Mouse (Mus musculus): ENCODE results near the gene Myh10. TPM values are rescaled to one million over a fixed set of nuclear protein-coding genes. Genes with fewer than 3 reads are reported as not detected.

Myh10 gene
- polyA plus RNA-seq, 1 experiment from 2014 or later, result 94.9 TPM

GRCm38 (mm10) chr11:68665331-68665730 is 26.0 kb upstream of the Myh10 start:
- H3K36me3 ChIP-seq (ENCODE audit: control insufficient read depth, insufficient read depth, low read length), result no peaks in the 10 kb centered on the region
- no peak overlapping the region for H3K9ac ChIP-seq (ENCODE audit: low read depth, low read length)
- 81% methylated on average over 2 of the region's 2 CpGs for WGBS
- H3K4me3 ChIP-seq (ENCODE audit: low read depth, low read length), result no peak overlapping the region
- H3K27ac ChIP-seq (ENCODE audit: low read length), result no peak overlapping the region
- H3K9me3 ChIP-seq (replicated peaks; ENCODE audit: control insufficient read depth, low read length, poor library complexity, severe bottlenecking), result peaks cover 7% of the 10 kb centered on the region
- H3K4me2 ChIP-seq (ENCODE audit: low read length), result no peak overlapping the region
- H3K4me1 ChIP-seq (ENCODE audit: control insufficient read depth, insufficient read depth, low read length), result no peaks in the 10 kb centered on the region
- ATAC-seq, result no peak
- no peaks in the 10 kb centered on the region for H3K27me3 ChIP-seq (ENCODE audit: control insufficient read depth, insufficient read depth, low read depth, low read length)

- 64% methylated on average over 2 of the region's 2 CpGs for WGBS
- H3K4me1 ChIP-seq (ENCODE audit: control insufficient read depth, insufficient read depth, low read length), result no peaks in the 10 kb centered on the region
- H3K4me2 ChIP-seq (ENCODE audit: low read length), result no peak overlapping the region
- H3K4me3 ChIP-seq (ENCODE audit: low read depth, low read length), result no peak overlapping the region
- no peaks in the 10 kb centered on the region for H3K36me3 ChIP-seq (ENCODE audit: control insufficient read depth, insufficient read depth, low read length)
- H3K9ac ChIP-seq (ENCODE audit: low read depth, low read length), result no peak overlapping the region
- peaks cover 7% of the 10 kb centered on the region for H3K9me3 ChIP-seq (replicated peaks; ENCODE audit: control insufficient read depth, low read length, poor library complexity, severe bottlenecking)
- no peaks in the 10 kb centered on the region for H3K27me3 ChIP-seq (ENCODE audit: control insufficient read depth, insufficient read depth, low read depth, low read length)
- no peak for ATAC-seq
- H3K27ac ChIP-seq (ENCODE audit: low read length), result no peak overlapping the region
These were observed 25.1 kb upstream of the Myh10 start for GRCm38 (mm10) chr11:68666210-68666609.

GRCm38 (mm10) chr11:68672270-68672970 is 18.9 kb upstream of the Myh10 start:
- no peaks in the 10 kb centered on the region for H3K4me1 ChIP-seq (ENCODE audit: control insufficient read depth, insufficient read depth, low read length)
- no peak for ATAC-seq
- no peak overlapping the region for H3K9ac ChIP-seq (ENCODE audit: low read depth, low read length)
- no peaks in the 10 kb centered on the region for H3K27me3 ChIP-seq (ENCODE audit: control insufficient read depth, insufficient read depth, low read depth, low read length)
- no peaks in the 10 kb centered on the region for H3K36me3 ChIP-seq (ENCODE audit: control insufficient read depth, insufficient read depth, low read length)
- no peak overlapping the region for H3K27ac ChIP-seq (ENCODE audit: low read length)
- WGBS, result 77% methylated on average over 5 of the region's 5 CpGs
- no peak overlapping the region for H3K4me2 ChIP-seq (ENCODE audit: low read length)
- H3K4me3 ChIP-seq (ENCODE audit: low read depth, low read length), result no peak overlapping the region
- H3K9me3 ChIP-seq (replicated peaks; ENCODE audit: control insufficient read depth, low read length, poor library complexity, severe bottlenecking), result peaks cover 2% of the 10 kb centered on the region

- ATAC-seq, result no peak
- Histone ChIP-seq H3K36me3 (ENCODE audit: control insufficient read depth, insufficient read depth, low read length) (no peaks in the 10 kb centered on the region), H3K27me3 (ENCODE audit: control insufficient read depth, insufficient read depth, low read depth, low read length) (no peaks in the 10 kb centered on the region), H3K4me3 (ENCODE audit: low read depth, low read length) (no peak overlapping the region), H3K4me2 (ENCODE audit: low read length) (no peak overlapping the region), H3K9me3 (replicated peaks; ENCODE audit: control insufficient read depth, low read length, poor library complexity, severe bottlenecking) (no peaks in the 10 kb centered on the region), H3K4me1 (ENCODE audit: control insufficient read depth, insufficient read depth, low read length) (no peaks in the 10 kb centered on the region), H3K9ac (ENCODE audit: low read depth, low read length) (no peak overlapping the region), H3K27ac (ENCODE audit: low read length) (no peak overlapping the region)
- 91% methylated on average over 3 of the region's 3 CpGs for WGBS
These were observed 17.3 kb upstream of the Myh10 start for GRCm38 (mm10) chr11:68674071-68674470.

- H3K4me3 ChIP-seq (ENCODE audit: low read depth, low read length), result no peak overlapping the region
- no peak for ATAC-seq
- no peaks in the 10 kb centered on the region for H3K4me1 ChIP-seq (ENCODE audit: control insufficient read depth, insufficient read depth, low read length)
- H3K27me3 ChIP-seq (ENCODE audit: control insufficient read depth, insufficient read depth, low read depth, low read length), result no peaks in the 10 kb centered on the region
- WGBS, result 89% methylated on average over 3 of the region's 3 CpGs
- no peaks in the 10 kb centered on the region for H3K36me3 ChIP-seq (ENCODE audit: control insufficient read depth, insufficient read depth, low read length)
- H3K9me3 ChIP-seq (replicated peaks; ENCODE audit: control insufficient read depth, low read length, poor library complexity, severe bottlenecking), result no peaks in the 10 kb centered on the region
- no peak overlapping the region for H3K9ac ChIP-seq (ENCODE audit: low read depth, low read length)
- H3K4me2 ChIP-seq (ENCODE audit: low read length), result no peak overlapping the region
- H3K27ac ChIP-seq (ENCODE audit: low read length), result no peak overlapping the region
These were observed 16.7 kb upstream of the Myh10 start for GRCm38 (mm10) chr11:68674643-68675042.

GRCm38 (mm10) chr11:68675274-68675673 is 16.1 kb upstream of the Myh10 start:
- no peaks in the 10 kb centered on the region for H3K27me3 ChIP-seq (ENCODE audit: control insufficient read depth, insufficient read depth, low read depth, low read length)
- no peaks in the 10 kb centered on the region for H3K36me3 ChIP-seq (ENCODE audit: control insufficient read depth, insufficient read depth, low read length)
- WGBS, result 80% methylated on average over 3 of the region's 3 CpGs
- no peaks in the 10 kb centered on the region for H3K9me3 ChIP-seq (replicated peaks; ENCODE audit: control insufficient read depth, low read length, poor library complexity, severe bottlenecking)
- ATAC-seq, result no peak
- no peak overlapping the region for H3K4me2 ChIP-seq (ENCODE audit: low read length)
- no peak overlapping the region for H3K9ac ChIP-seq (ENCODE audit: low read depth, low read length)
- no peak overlapping the region for H3K4me3 ChIP-seq (ENCODE audit: low read depth, low read length)
- H3K27ac ChIP-seq (ENCODE audit: low read length), result no peak overlapping the region
- H3K4me1 ChIP-seq (ENCODE audit: control insufficient read depth, insufficient read depth, low read length), result no peaks in the 10 kb centered on the region

GRCm38 (mm10) chr11:68681254-68681839 is 10.0 kb upstream of the Myh10 start:
- no peaks in the 10 kb centered on the region for H3K27me3 ChIP-seq (ENCODE audit: control insufficient read depth, insufficient read depth, low read depth, low read length)
- H3K27ac ChIP-seq (ENCODE audit: low read length), result no peak overlapping the region
- H3K9me3 ChIP-seq (replicated peaks; ENCODE audit: control insufficient read depth, low read length, poor library complexity, severe bottlenecking), result no peaks in the 10 kb centered on the region
- no peak overlapping the region for H3K9ac ChIP-seq (ENCODE audit: low read depth, low read length)
- ATAC-seq, result no peak
- no peak overlapping the region for H3K4me2 ChIP-seq (ENCODE audit: low read length)
- H3K4me1 ChIP-seq (ENCODE audit: control insufficient read depth, insufficient read depth, low read length), result no peaks in the 10 kb centered on the region
- no peaks in the 10 kb centered on the region for H3K36me3 ChIP-seq (ENCODE audit: control insufficient read depth, insufficient read depth, low read length)
- 68% methylated on average over 3 of the region's 3 CpGs for WGBS
- H3K4me3 ChIP-seq (ENCODE audit: low read depth, low read length), result no peak overlapping the region

- Histone ChIP-seq H3K4me3 (ENCODE audit: low read depth, low read length) (no peak overlapping the region), H3K27ac (ENCODE audit: low read length) (no peak overlapping the region), H3K27me3 (ENCODE audit: control insufficient read depth, insufficient read depth, low read depth, low read length) (no peaks in the 10 kb centered on the region), H3K9me3 (replicated peaks; ENCODE audit: control insufficient read depth, low read length, poor library complexity, severe bottlenecking) (no peaks in the 10 kb centered on the region), H3K36me3 (ENCODE audit: control insufficient read depth, insufficient read depth, low read length) (no peaks in the 10 kb centered on the region), H3K9ac (ENCODE audit: low read depth, low read length) (no peak overlapping the region), H3K4me1 (ENCODE audit: control insufficient read depth, insufficient read depth, low read length) (no peaks in the 10 kb centered on the region), H3K4me2 (ENCODE audit: low read length) (no peak overlapping the region)
- no peak for ATAC-seq
- WGBS, result 86% methylated on average over 8 of the region's 8 CpGs
These were observed 9.1 kb upstream of the Myh10 start for GRCm38 (mm10) chr11:68682136-68682806.

GRCm38 (mm10) chr11:68686001-68686400 is 5.4 kb upstream of the Myh10 start:
- Histone ChIP-seq H3K4me1 (ENCODE audit: control insufficient read depth, insufficient read depth, low read length) (peaks cover 2% of the 10 kb centered on the region; the same call in 1 of the 2 replicates), H3K9ac (ENCODE audit: low read depth, low read length) (no peak overlapping the region), H3K27ac (ENCODE audit: low read length) (no peak overlapping the region), H3K36me3 (ENCODE audit: control insufficient read depth, insufficient read depth, low read length) (no peaks in the 10 kb centered on the region), H3K4me3 (ENCODE audit: low read depth, low read length) (no peak overlapping the region), H3K27me3 (ENCODE audit: control insufficient read depth, insufficient read depth, low read depth, low read length) (no peaks in the 10 kb centered on the region), H3K9me3 (replicated peaks; ENCODE audit: control insufficient read depth, low read length, poor library complexity, severe bottlenecking) (no peaks in the 10 kb centered on the region), H3K4me2 (ENCODE audit: low read length) (no peak overlapping the region)
- 83% methylated on average over 5 of the region's 5 CpGs for WGBS
- ATAC-seq, result no peak

Measured in midbrain, embryonic 16.5 days (tissue).